Mouse (Mus musculus) brain, adult 2 months (tissue): ENCODE data around the gene Nhsl1.
A peak's percentile ranks its signal among the peaks of the same experiment; 100 is the strongest.

ENCODE experiments used
- DNase-seq: peaks from one replicate; pipeline ENCODE4 v3.0.0; 2011; ENCODE audit warnings: low read depth, low spot score

The Nhsl1 gene

GRCm38 (mm10) chr10:18400089-18400644 lies 81.4 kb downstream of the Nhsl1 start:
- DNase-seq: no peak

GRCm38 (mm10) chr10:18400998-18401397 lies 82.2 kb downstream of the Nhsl1 start:
- no peak for DNase-seq

GRCm38 (mm10) chr10:18403992-18404391 lies 85.2 kb downstream of the Nhsl1 start:
- DNase-seq: peak; percentile 50

GRCm38 (mm10) chr10:18404679-18405078 lies 85.9 kb downstream of the Nhsl1 start:
- DNase-seq: no peak

- DNase-seq: peak; percentile 76
Observed at GRCm38 (mm10) chr10:18407062-18407830, 88.5 kb downstream of the Nhsl1 start.

GRCm38 (mm10) chr10:18408128-18408527 lies 89.3 kb downstream of the Nhsl1 start:
- no peak for DNase-seq

GRCm38 (mm10) chr10:18408635-18409034 lies 89.8 kb downstream of the Nhsl1 start:
- DNase-seq: peak; percentile 27

- DNase-seq: peak; percentile 30
Observed at GRCm38 (mm10) chr10:18409068-18409467, 90.3 kb downstream of the Nhsl1 start.

GRCm38 (mm10) chr10:18411266-18411665 lies 92.5 kb downstream of the Nhsl1 start:
- DNase-seq: no peak

- DNase-seq: no peak
Observed at GRCm38 (mm10) chr10:18415946-18416345, 97.2 kb downstream of the Nhsl1 start.

GRCm38 (mm10) chr10:18418160-18418559 lies 99.4 kb downstream of the Nhsl1 start:
- DNase-seq: no peak

GRCm38 (mm10) chr10:18419508-18419907 lies 100.7 kb downstream of the Nhsl1 start:
- no peak for DNase-seq

- peak; percentile 52 for DNase-seq
Observed at GRCm38 (mm10) chr10:18420259-18421000, 101.6 kb downstream of the Nhsl1 start.

- DNase-seq: no peak
Observed at GRCm38 (mm10) chr10:18422968-18423367, 104.2 kb downstream of the Nhsl1 start.

- no peak for DNase-seq
Observed at GRCm38 (mm10) chr10:18423557-18423956, 104.8 kb downstream of the Nhsl1 start.

GRCm38 (mm10) chr10:18427866-18428265 lies 109.1 kb downstream of the Nhsl1 start:
- DNase-seq: no peak

- no peak for DNase-seq
Observed at GRCm38 (mm10) chr10:18429533-18429932, 110.7 kb downstream of the Nhsl1 start.

GRCm38 (mm10) chr10:18430141-18430540 lies 111.4 kb downstream of the Nhsl1 start:
- no peak for DNase-seq

GRCm38 (mm10) chr10:18430973-18431372 lies 112.2 kb downstream of the Nhsl1 start:
- peak; percentile 70 for DNase-seq

- no peak for DNase-seq
Observed at GRCm38 (mm10) chr10:18431546-18431945, 112.8 kb downstream of the Nhsl1 start.

- DNase-seq: no peak
Observed at GRCm38 (mm10) chr10:18435454-18435853, 116.7 kb downstream of the Nhsl1 start.

GRCm38 (mm10) chr10:18435938-18436337 lies 117.2 kb downstream of the Nhsl1 start:
- no peak for DNase-seq

- peak; percentile 69 for DNase-seq
Observed at GRCm38 (mm10) chr10:18437584-18437983, 118.8 kb downstream of the Nhsl1 start.
